Mouse (Mus musculus): ENCODE data around the gene Map3k12. TPM values are rescaled to one million over a fixed set of nuclear protein-coding genes. Genes with fewer than 3 reads are reported as not detected.
A peak's percentile ranks its signal among the peaks of the same experiment; 100 is the strongest.

Map3k12 gene
- polyA plus RNA-seq, 1 experiment from 2014 or later, result 1.5 TPM

DNA sequence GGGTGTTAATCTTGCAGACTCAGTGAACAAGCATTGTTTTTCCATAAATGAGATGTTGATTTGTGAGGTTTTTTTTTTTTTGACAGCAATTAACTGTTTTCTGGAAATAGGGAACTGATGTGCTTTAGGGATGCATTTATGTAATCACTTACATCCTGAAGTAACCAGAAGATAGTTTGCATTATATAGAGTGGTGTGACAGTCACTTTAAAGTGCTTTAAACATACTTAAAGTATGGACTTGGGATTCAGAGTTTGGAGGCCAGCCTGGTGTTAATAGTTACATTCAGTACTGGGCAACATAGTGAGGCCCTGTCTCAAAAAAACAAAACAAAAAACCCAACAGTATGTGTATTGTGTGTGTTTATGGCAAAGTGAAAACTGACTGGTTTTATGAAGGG, 45.1 kb downstream of the Map3k12 start:
- H3K9ac ChIP-seq, result peak overlapping the region; percentile 96
- ATAC-seq (ENCODE audit: insufficient read depth), result no peak
- H3K4me3 ChIP-seq (replicated peaks), result peak overlapping the region; percentile 97
- peaks cover 18% of the 10 kb centered on the region for H3K4me1 ChIP-seq (replicated peaks)
- no peak overlapping the region; the same call in 1 of the 2 replicates for H3K27ac ChIP-seq (replicated peaks)
- peak overlapping the region; percentile 72 for H3K4me2 ChIP-seq
- H3K9me3 ChIP-seq (replicated peaks), result no peaks in the 10 kb centered on the region
- H3K36me3 ChIP-seq (replicated peaks), result peaks cover 56% of the 10 kb centered on the region
- no peaks in the 10 kb centered on the region for H3K27me3 ChIP-seq

DNA sequence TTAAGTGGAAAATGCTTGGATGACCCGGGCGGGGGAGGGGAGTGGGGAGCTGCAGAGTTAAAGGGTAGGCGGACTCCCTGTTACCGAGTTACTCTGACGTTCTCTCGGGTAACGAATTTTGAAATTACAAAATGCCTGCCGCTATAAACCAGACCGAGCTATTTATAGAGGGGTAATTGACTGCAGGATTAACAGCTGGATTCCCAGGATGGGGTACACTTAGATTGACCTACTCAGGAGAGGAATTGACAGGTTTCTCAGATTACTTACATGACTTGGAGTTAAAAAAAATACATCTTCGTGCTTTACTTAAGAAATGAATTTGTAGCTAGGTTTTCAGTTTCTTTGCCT, 45.6 kb downstream of the Map3k12 start:
- H3K4me3 ChIP-seq (replicated peaks), result peak overlapping the region; percentile 97
- peak overlapping the region; percentile 90 for H3K27ac ChIP-seq (replicated peaks)
- peak overlapping the region; percentile 72 for H3K4me2 ChIP-seq
- H3K9ac ChIP-seq, result peak overlapping the region; percentile 96
- peaks cover 18% of the 10 kb centered on the region for H3K4me1 ChIP-seq (replicated peaks)
- ATAC-seq (ENCODE audit: insufficient read depth), result no peak
- WGBS (ENCODE audit: insufficient replicate concordance), result 1% methylated on average over 10 of the region's 10 CpGs
- H3K9me3 ChIP-seq (replicated peaks), result no peaks in the 10 kb centered on the region
- no peaks in the 10 kb centered on the region for H3K27me3 ChIP-seq
- H3K36me3 ChIP-seq (replicated peaks), result peaks cover 56% of the 10 kb centered on the region

DNA sequence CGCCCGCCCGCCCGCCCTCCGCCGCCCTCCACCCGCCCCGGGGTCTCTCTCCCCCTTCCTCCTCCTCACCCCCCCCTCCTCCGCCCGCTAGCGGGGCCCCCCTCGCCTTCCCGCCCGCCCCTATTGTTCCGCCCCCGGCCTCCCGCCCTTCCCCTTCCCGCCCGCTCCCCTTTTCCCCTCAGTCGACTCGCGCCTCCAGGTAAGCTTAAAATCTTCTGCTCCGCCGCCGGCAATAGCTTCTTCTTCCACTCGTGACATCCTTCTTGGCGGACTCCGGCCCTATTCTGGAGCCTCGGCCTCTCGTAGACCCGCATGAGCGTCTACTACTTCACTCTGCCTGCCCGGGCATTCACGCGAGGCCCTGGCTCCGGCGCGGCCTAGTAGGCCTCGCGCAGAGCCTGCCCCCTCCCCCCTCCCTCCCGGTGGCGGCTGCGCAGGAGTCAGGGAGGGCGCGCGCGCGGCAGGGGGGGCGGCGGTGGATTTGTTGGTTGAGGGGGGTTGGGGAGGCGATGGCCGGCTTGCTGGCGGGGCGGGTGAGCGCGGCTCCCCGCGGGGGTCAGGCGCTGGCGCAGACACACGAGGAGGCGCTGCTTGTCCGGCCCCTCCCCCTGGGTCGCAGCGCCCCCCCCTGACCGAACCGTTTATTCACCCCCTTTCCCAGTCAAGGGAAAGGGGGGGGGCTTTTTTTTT, 46.1 kb downstream of the Map3k12 start:
- no peaks in the 10 kb centered on the region for H3K27me3 ChIP-seq
- peak overlapping the region; percentile 96 for H3K9ac ChIP-seq
- H3K27ac ChIP-seq (replicated peaks), result peak overlapping the region; percentile 90
- H3K36me3 ChIP-seq (replicated peaks), result peaks cover 53% of the 10 kb centered on the region
- peak overlapping the region; percentile 97 for H3K4me3 ChIP-seq (replicated peaks)
- peak; percentile 61 for ATAC-seq (ENCODE audit: insufficient read depth)
- no peaks in the 10 kb centered on the region for H3K9me3 ChIP-seq (replicated peaks)
- peaks cover 18% of the 10 kb centered on the region for H3K4me1 ChIP-seq (replicated peaks)
- WGBS (ENCODE audit: insufficient replicate concordance), result under 1% methylated on average over 46 of the region's 67 CpGs
- H3K4me2 ChIP-seq, result peak overlapping the region; percentile 72

DNA sequence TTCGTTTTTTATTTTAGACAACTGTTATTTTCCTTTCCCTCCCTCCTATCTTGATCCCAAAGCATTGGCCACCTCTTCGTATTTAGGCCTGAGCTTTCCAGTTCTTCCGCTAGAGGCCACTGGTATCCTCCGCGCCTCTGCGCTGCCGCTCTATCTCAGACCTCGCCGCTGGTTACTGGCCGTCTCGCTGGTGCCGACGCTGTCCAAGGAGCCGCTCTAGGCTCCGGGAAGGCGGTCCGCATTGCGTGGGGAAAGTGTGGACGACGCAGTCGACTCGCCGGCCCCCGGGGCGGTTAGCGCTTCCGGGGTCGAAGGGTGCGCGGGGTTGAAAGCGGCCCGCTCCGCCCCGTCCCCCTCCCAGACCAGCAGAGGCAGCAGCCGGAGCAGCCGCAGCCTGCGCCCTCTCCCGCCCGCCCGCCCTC, 46.7 kb downstream of the Map3k12 start, which contains the start of gene Pcbp2:
Gene Pcbp2 (plus strand): TSS at position 357 of the 422 bp plus-strand sequence.
- peak; percentile 98 for ATAC-seq (ENCODE audit: insufficient read depth)
- no peaks in the 10 kb centered on the region for H3K9me3 ChIP-seq (replicated peaks)
- H3K4me3 ChIP-seq (replicated peaks), result peak within 1 kb of the TSS; percentile 97
- H3K9ac ChIP-seq, result peak within 1 kb of the TSS; percentile 96
- peak within 1 kb of the TSS; percentile 72 for H3K4me2 ChIP-seq
- H3K36me3 ChIP-seq (replicated peaks), result peaks cover 53% of the 10 kb centered on the region
- H3K27me3 ChIP-seq, result no peaks in the 10 kb centered on the region
- peaks cover 18% of the 10 kb centered on the region for H3K4me1 ChIP-seq (replicated peaks)
- under 1% methylated on average over 34 of the region's 40 CpGs for WGBS (ENCODE audit: insufficient replicate concordance)
- H3K27ac ChIP-seq (replicated peaks), result peak within 1 kb of the TSS; percentile 90

DNA sequence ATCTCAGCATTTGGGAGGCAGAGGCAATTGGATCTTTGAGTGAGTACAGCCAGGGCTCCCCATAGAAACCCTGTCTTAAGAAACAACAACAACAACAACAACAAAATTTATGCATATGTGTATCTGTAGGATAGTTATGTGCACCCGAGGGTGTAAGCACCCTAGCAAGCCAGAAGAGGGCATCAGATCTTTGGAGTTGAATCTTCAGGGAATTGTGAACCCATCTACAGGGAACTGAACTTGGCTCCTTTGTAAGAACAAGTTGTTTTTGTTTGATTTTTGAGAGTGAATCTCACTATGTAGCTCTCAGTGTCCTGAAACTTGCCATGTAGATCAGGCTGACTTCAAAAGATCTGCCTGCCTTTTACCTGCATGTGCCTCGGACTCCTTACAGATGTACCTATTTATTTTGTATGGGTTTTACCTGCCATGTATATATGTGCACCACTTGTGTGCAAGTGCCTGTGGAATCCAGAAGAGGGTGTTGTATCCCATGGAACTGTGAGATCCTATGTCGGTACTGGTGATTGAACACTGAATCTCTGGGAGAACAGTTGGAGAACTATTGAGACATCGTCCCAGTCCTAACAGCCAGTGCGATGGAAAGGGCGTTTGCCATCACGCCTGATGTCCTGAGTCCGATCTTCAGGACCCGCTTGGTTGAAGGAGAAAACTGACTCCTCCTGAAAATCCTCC, 48.0 kb downstream of the Map3k12 start:
- Histone ChIP-seq H3K36me3 (replicated peaks) (peaks cover 47% of the 10 kb centered on the region), H3K9me3 (replicated peaks) (no peaks in the 10 kb centered on the region), H3K4me2 (no peak overlapping the region), H3K4me3 (replicated peaks) (no peak overlapping the region), H3K4me1 (replicated peaks) (peaks cover 21% of the 10 kb centered on the region), H3K27me3 (no peaks in the 10 kb centered on the region), H3K27ac (replicated peaks) (no peak overlapping the region), H3K9ac (no peak overlapping the region)
- ATAC-seq (ENCODE audit: insufficient read depth), result no peak
- 93% methylated on average over 9 of the region's 9 CpGs for WGBS (ENCODE audit: insufficient replicate concordance)

DNA sequence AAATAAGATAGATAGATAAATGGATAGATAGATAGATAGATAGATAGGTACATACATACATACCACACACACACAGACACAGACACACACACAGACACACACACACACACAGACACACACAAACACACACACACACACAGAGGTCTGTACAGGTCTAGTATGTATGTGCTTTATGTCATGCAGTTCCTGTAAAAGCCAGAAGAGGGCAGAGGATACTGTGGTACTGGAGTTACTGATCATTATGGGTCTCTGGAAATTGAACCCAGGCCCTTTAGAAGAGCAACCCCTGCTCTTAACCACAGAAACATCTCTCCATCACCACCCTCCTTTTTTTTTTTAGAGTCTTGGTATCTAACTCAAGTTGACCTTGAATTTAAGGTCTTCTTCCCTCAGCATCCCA, 53.2 kb downstream of the Map3k12 start:
- no peaks in the 10 kb centered on the region for H3K27me3 ChIP-seq
- no peak overlapping the region for H3K9ac ChIP-seq
- no peak overlapping the region for H3K4me3 ChIP-seq (replicated peaks)
- peaks cover 51% of the 10 kb centered on the region for H3K36me3 ChIP-seq (replicated peaks)
- H3K4me1 ChIP-seq (replicated peaks), result peaks cover 43% of the 10 kb centered on the region
- no peak for ATAC-seq (ENCODE audit: insufficient read depth)
- no peaks in the 10 kb centered on the region for H3K9me3 ChIP-seq (replicated peaks)
- H3K27ac ChIP-seq (replicated peaks), result no peak overlapping the region
- H3K4me2 ChIP-seq, result no peak overlapping the region

DNA sequence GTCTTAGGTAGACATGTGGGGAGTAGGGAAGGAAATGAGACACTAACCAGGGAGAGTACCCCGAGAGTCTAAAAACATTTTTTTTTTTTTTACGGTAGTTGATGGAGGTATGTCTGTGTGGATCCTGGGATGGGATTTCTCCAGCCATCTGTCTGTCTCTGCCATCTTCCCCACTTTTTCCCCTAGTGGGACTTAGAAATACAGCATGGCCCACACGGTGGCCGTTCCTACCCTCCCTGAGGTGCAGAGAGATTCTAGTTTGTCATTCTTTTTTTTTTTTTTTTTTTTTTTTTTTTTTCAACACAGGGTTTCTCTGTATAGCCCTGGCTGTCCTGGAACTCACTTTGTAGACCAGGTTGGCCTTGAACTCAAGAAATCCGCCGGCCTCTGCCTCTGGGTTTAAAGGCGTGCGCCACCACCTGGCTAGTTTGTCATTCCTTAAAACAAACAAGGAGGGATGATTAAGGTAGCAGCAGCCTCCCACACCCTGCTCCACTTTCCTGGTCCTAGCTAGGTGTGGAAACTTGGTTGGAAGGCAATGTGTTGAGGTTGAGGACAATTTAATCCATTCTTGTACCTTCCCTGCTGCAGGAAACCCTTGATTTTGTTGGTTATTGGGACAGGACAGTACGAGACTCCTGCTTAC, 55.3 kb downstream of the Map3k12 start:
- ATAC-seq (ENCODE audit: insufficient read depth), result no peak
- Histone ChIP-seq H3K36me3 (replicated peaks) (peaks cover 37% of the 10 kb centered on the region), H3K27me3 (no peaks in the 10 kb centered on the region), H3K4me2 (peak overlapping the region; percentile 78), H3K4me3 (replicated peaks) (peak overlapping the region; percentile 62), H3K9ac (peak overlapping the region; percentile 58), H3K4me1 (replicated peaks) (peaks cover 61% of the 10 kb centered on the region), H3K27ac (replicated peaks) (peak overlapping the region; percentile 91), H3K9me3 (replicated peaks) (no peaks in the 10 kb centered on the region)
- WGBS (ENCODE audit: insufficient replicate concordance), result 67% methylated on average over 9 of the region's 9 CpGs

DNA sequence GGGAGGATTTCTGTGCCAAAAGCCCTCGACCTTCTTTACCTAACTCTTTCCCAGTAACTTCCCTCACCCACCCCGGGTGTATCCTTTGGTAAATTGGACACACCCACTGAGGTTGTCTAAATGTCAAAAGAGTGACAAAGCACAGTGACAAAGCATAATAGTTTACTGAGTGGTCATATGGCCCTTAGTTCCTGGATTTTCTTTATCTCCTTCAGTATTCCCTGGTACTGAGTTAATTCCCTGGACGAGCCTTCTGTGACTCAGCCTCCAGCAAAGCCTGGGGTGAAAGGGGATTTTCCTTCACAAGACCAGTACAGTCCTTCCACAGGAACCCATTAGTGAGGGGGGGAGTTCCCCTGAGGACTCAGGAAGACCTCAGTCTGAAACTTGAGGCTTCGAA, 55.9 kb downstream of the Map3k12 start:
- 19% methylated on average over 4 of the region's 4 CpGs for WGBS (ENCODE audit: insufficient replicate concordance)
- peaks cover 63% of the 10 kb centered on the region for H3K4me1 ChIP-seq (replicated peaks)
- peak overlapping the region; percentile 91 for H3K27ac ChIP-seq (replicated peaks)
- H3K9me3 ChIP-seq (replicated peaks), result no peaks in the 10 kb centered on the region
- peak overlapping the region; percentile 58 for H3K9ac ChIP-seq
- H3K27me3 ChIP-seq, result no peaks in the 10 kb centered on the region
- peak; percentile 37; the same call in 1 of the 2 replicates for ATAC-seq (ENCODE audit: insufficient read depth)
- peak overlapping the region; percentile 78 for H3K4me2 ChIP-seq
- peaks cover 33% of the 10 kb centered on the region for H3K36me3 ChIP-seq (replicated peaks)
- H3K4me3 ChIP-seq (replicated peaks), result peak overlapping the region; percentile 62

DNA sequence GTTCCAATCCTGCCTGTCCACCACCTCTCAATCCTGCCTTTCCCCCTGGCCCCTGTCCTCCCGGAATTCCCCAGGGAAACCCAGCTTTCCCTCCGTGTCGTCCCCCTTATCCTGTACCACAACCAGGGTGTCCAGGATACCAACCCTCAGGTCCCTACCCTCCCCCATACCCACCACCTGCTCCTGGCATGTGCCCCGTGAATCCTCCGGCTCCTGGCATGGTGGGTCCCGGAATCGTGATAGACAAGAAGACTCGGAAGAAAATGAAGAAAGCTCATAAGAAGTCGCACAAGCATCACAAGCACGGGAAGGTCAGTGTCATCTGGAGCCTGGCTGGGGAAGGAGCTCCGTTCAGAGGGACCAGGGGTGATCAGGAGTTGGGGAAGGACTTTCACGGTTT, 56.5 kb downstream of the Map3k12 start:
- peak overlapping the region; percentile 91 for H3K27ac ChIP-seq (replicated peaks)
- no peak for ATAC-seq (ENCODE audit: insufficient read depth)
- 59% methylated on average over 12 of the region's 12 CpGs for WGBS (ENCODE audit: insufficient replicate concordance)
- H3K4me2 ChIP-seq, result peak overlapping the region; percentile 78
- peaks cover 28% of the 10 kb centered on the region for H3K36me3 ChIP-seq (replicated peaks)
- peak overlapping the region; percentile 58 for H3K9ac ChIP-seq
- H3K9me3 ChIP-seq (replicated peaks), result no peaks in the 10 kb centered on the region
- peaks cover 65% of the 10 kb centered on the region for H3K4me1 ChIP-seq (replicated peaks)
- H3K4me3 ChIP-seq (replicated peaks), result peak overlapping the region; percentile 62
- no peaks in the 10 kb centered on the region for H3K27me3 ChIP-seq

DNA sequence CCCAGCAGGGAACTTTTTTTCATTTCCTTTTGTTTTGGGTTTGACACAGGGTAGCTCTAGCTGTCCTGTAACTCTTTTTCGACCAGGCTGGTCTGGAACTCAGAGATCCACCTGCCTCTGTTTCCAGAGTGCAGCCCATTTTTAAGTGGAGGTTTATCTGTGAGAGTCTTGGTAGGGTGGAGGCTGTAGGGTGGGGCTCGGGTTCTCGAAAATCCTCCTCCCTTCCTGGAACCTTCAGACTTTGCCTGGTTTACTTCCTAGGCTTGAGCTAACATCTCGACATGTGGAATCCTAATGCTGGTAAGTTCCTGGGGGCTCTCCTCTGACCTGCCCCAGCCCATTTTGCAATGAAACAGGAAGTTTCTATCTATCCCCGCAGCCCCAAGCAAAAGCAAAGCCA, 57.0 kb downstream of the Map3k12 start:
- peak overlapping the region; percentile 62 for H3K4me3 ChIP-seq (replicated peaks)
- peak; percentile 72 for ATAC-seq (ENCODE audit: insufficient read depth)
- peaks cover 22% of the 10 kb centered on the region for H3K36me3 ChIP-seq (replicated peaks)
- H3K27ac ChIP-seq (replicated peaks), result peak overlapping the region; percentile 91
- 6% methylated on average over 5 of the region's 5 CpGs for WGBS (ENCODE audit: insufficient replicate concordance)
- H3K4me1 ChIP-seq (replicated peaks), result peaks cover 65% of the 10 kb centered on the region
- H3K9ac ChIP-seq, result peak overlapping the region; percentile 58
- no peaks in the 10 kb centered on the region for H3K27me3 ChIP-seq
- H3K9me3 ChIP-seq (replicated peaks), result no peaks in the 10 kb centered on the region
- peak overlapping the region; percentile 78 for H3K4me2 ChIP-seq

DNA sequence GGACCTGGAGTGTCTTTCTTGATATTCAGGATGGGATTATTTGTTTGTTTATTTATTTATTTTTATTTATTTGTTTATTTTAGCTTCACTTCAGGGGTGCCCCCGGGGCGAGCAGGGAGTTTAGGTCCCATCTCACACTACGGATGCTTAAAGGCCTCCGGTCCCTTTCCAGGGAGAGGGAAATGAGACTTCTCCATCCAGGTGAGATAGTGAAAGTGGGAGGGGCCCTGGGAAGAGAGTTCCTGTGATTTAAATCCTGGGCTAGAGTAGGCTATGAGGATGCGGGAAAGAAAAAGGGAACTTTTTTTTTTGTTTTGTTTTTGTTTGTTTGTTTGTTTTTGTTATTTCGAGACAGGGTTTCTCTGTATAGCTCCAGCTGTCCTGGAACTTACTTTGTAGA, 57.5 kb downstream of the Map3k12 start:
- peaks cover 65% of the 10 kb centered on the region for H3K4me1 ChIP-seq (replicated peaks)
- H3K36me3 ChIP-seq (replicated peaks), result peaks cover 22% of the 10 kb centered on the region
- no peaks in the 10 kb centered on the region for H3K9me3 ChIP-seq (replicated peaks)
- H3K27me3 ChIP-seq, result no peaks in the 10 kb centered on the region
- WGBS (ENCODE audit: insufficient replicate concordance), result 9% methylated on average over 6 of the region's 6 CpGs
- H3K9ac ChIP-seq, result peak overlapping the region; percentile 58
- no peak for ATAC-seq (ENCODE audit: insufficient read depth)
- peak overlapping the region; percentile 78 for H3K4me2 ChIP-seq
- H3K27ac ChIP-seq (replicated peaks), result peak overlapping the region; percentile 91
- peak overlapping the region; percentile 62 for H3K4me3 ChIP-seq (replicated peaks)

All from liver, embryonic 15.5 days (tissue).